Mouse (Mus musculus): ENCODE data around the gene Mindy2. TPM values are rescaled to one million over a fixed set of nuclear protein-coding genes. Genes with fewer than 3 reads are reported as not detected.
A peak's percentile ranks its signal among the peaks of the same experiment; 100 is the strongest.

The Mindy2 gene
- polyA plus RNA-seq, 1 experiment from 2014 or later, result 8.2 TPM

DNA sequence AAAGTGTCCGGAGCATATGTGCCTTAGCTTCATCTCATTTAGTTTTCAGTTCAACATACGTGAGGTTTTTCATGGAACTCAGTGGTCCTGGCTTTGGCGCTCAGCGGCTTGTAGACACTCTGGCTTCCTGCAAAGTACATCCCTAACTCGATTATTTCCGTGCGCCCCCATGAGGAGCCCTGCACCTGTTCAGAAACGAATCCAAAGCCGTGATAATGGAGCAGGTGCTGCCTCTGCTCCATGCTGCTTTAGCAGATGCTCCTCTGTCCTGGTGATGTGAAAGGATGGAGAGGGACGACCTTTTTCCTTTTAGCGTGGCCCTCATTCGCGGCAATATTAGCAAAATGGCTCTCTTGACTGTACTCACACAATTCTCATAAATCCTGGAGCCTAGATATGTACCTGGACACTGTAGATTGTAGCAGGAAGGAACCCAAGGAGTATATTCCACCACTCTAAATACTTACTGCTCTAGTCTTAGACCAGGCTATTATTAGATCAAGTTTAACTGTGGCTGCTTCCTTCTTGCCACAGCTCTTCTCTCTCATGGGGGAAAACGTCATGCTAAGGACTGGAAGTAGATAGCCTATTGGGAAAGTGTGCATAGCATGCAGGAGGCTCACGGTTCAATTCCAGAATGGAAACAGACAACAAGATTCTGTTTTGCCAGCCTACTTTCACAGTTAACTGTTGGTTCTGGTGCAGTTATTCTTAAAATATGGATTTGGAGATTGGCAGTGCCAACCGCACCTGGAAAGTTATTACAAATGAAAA is 8.6 kb upstream of the Mindy2 start:
- Histone ChIP-seq H3K4me2 (ENCODE audit: low read depth, low read length) (no peak overlapping the region), H3K4me1 (ENCODE audit: insufficient read depth) (peaks cover 5% of the 10 kb centered on the region), H3K36me3 (replicated peaks; ENCODE audit: insufficient read depth, low read length) (0 out of 2 replicates have a peak, but pooled peaks cover 2% of the 10 kb centered on the region), H3K27me3 (ENCODE audit: insufficient read depth, low read length) (no peaks in the 10 kb centered on the region), H3K27ac (ENCODE audit: low read depth) (no peak overlapping the region), H3K9me3 (ENCODE audit: low read length) (peaks cover 3% of the 10 kb centered on the region; the same call in 1 of the 2 replicates), H3K4me3 (ENCODE audit: low read depth, low read length) (no peak overlapping the region), H3K9ac (replicated peaks) (no peak overlapping the region)
- no peak for ATAC-seq
- 68% methylated on average over 16 of the region's 16 CpGs for WGBS (ENCODE audit: insufficient replicate concordance)
- DNase-seq, result no peak
- no peak for TF ChIP-seq CTCF (IDR thresholded peaks at IDR 0.05; ENCODE audit: low read depth)
- TF ChIP-seq EP300 (IDR thresholded peaks at IDR 0.05; ENCODE audit: low read depth), result no peak

GRCm38 (mm10) chr9:70664847-70665246 is 7.9 kb upstream of the Mindy2 start:
- WGBS (ENCODE audit: insufficient replicate concordance), result 83% methylated on average over 4 of the region's 4 CpGs
- H3K9ac ChIP-seq (replicated peaks), result no peak overlapping the region
- H3K27me3 ChIP-seq (ENCODE audit: insufficient read depth, low read length), result no peaks in the 10 kb centered on the region
- no peak for ATAC-seq
- no peak overlapping the region for H3K4me2 ChIP-seq (ENCODE audit: low read depth, low read length)
- H3K9me3 ChIP-seq (ENCODE audit: low read length), result peaks cover 3% of the 10 kb centered on the region; the same call in 1 of the 2 replicates
- no peak for TF ChIP-seq EP300 (IDR thresholded peaks at IDR 0.05; ENCODE audit: low read depth)
- DNase-seq, result no peak
- H3K27ac ChIP-seq (ENCODE audit: low read depth), result no peak overlapping the region
- H3K4me1 ChIP-seq (ENCODE audit: insufficient read depth), result peaks cover 2% of the 10 kb centered on the region
- 0 out of 2 replicates have a peak, but pooled peaks cover 2% of the 10 kb centered on the region for H3K36me3 ChIP-seq (replicated peaks; ENCODE audit: insufficient read depth, low read length)
- no peak overlapping the region for H3K4me3 ChIP-seq (ENCODE audit: low read depth, low read length)

DNA sequence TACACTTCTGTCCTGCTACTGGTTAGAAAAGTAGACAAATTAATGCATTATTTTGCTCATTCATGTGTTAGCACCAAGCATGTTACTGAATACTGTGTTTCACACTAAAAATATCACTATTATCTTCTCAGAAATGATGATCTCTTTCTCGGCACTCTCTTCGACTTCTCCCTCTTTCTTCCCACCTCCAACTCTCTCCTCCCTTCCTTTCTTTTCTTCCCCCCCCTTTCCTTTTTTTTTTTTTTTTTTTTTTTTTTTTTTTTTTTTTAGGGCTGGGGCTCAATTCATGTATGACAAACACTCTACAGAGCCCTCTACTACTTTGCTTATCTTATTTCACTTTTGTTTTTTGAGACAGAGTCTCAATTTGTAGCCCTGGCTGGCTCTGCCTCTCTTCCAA is 1.3 kb upstream of the Mindy2 start:
- ATAC-seq, result no peak
- no peak for DNase-seq
- Histone ChIP-seq H3K27me3 (ENCODE audit: insufficient read depth, low read length) (no peaks in the 10 kb centered on the region), H3K4me2 (ENCODE audit: low read depth, low read length) (peak overlapping the region; percentile 90), H3K27ac (ENCODE audit: low read depth) (peak overlapping the region; percentile 60; the same call in 1 of the 2 replicates), H3K9ac (replicated peaks) (peak overlapping the region; percentile 100), H3K4me1 (ENCODE audit: insufficient read depth) (peaks cover 19% of the 10 kb centered on the region), H3K9me3 (ENCODE audit: low read length) (no peaks in the 10 kb centered on the region), H3K36me3 (replicated peaks; ENCODE audit: insufficient read depth, low read length) (no peaks in the 10 kb centered on the region; the same call in 1 of the 2 replicates), H3K4me3 (ENCODE audit: low read depth, low read length) (peak overlapping the region; percentile 99)
- TF ChIP-seq EP300 (IDR thresholded peaks at IDR 0.05; ENCODE audit: low read depth), result no peak
- no peak for TF ChIP-seq CTCF (IDR thresholded peaks at IDR 0.05; ENCODE audit: low read depth)
- 57% methylated on average over 2 of the region's 2 CpGs for WGBS (ENCODE audit: insufficient replicate concordance)

- H3K27me3 ChIP-seq (ENCODE audit: insufficient read depth, low read length), result no peaks in the 10 kb centered on the region
- peak within 1 kb of the TSS; percentile 99 for H3K4me3 ChIP-seq (ENCODE audit: low read depth, low read length)
- TF ChIP-seq CTCF (IDR thresholded peaks at IDR 0.05; ENCODE audit: low read depth) (no peak), EP300 (IDR thresholded peaks at IDR 0.05; ENCODE audit: low read depth) (no peak)
- ATAC-seq (peak; percentile 47), DNase-seq (peak; percentile 76)
- H3K4me2 ChIP-seq (ENCODE audit: low read depth, low read length), result peak within 1 kb of the TSS; percentile 90
- peaks cover 29% of the 10 kb centered on the region for H3K4me1 ChIP-seq (ENCODE audit: insufficient read depth)
- H3K9ac ChIP-seq (replicated peaks), result peak within 1 kb of the TSS; percentile 100
- H3K36me3 ChIP-seq (replicated peaks; ENCODE audit: insufficient read depth, low read length), result peaks cover 7% of the 10 kb centered on the region; the same call in 1 of the 2 replicates
- 0% methylated on average over 21 of the region's 72 CpGs for WGBS (ENCODE audit: insufficient replicate concordance)
- H3K27ac ChIP-seq (ENCODE audit: low read depth), result peak within 1 kb of the TSS; percentile 100
- no peaks in the 10 kb centered on the region for H3K9me3 ChIP-seq (ENCODE audit: low read length)
Observed at GRCm38 (mm10) chr9:70656130-70657007, 605 bp downstream of the Mindy2 start, which contains the start of gene Gm10642. Gene Gm10642, plus strand, starts transcription at chr9:70656251.

DNA sequence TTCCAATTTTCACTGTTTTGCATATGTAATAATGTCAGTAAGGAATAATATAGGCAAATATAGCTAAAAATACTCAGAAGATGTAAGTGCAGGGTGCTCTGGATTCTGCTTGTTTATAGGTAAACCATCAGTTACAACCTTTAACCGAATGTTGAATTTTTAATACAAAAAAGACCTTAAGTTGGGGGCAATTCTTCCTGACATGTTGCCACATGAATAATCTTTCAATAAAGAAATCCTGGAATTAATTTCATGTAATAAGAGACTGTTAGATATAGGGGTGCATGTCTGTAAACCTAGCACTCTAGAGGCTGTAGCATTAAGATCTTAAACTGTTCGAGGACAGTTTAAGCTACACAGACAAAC is 1.2 kb downstream of the Mindy2 start:
- peak overlapping the region; percentile 90 for H3K4me2 ChIP-seq (ENCODE audit: low read depth, low read length)

DNA sequence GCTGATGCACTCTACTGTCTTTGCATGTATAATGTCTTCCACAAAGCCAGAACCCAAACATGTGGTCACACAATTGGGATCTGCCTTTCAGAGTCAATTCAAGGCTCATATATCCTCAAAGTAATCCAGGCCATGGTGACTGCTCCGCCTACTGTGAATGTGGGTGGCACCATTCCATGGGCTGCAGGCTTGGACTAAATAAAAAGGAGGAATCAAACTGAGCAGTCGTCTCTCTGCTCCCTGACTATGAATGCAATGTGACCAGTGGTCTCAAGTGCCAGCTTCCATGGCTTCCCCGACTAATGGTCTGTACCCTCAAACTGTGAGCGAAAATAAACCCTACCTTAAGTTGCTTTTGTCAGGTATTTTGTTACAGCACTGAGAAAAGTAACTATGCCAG is 2.5 kb downstream of the Mindy2 start:
- peak overlapping the region; percentile 90 for H3K4me2 ChIP-seq (ENCODE audit: low read depth, low read length)
- H3K4me1 ChIP-seq (ENCODE audit: insufficient read depth), result peaks cover 31% of the 10 kb centered on the region
- no peaks in the 10 kb centered on the region for H3K9me3 ChIP-seq (ENCODE audit: low read length)
- WGBS (ENCODE audit: insufficient replicate concordance), result 74% methylated on average over 4 of the region's 4 CpGs
- peaks cover 13% of the 10 kb centered on the region for H3K36me3 ChIP-seq (replicated peaks; ENCODE audit: insufficient read depth, low read length)
- DNase-seq (peak; percentile 21), ATAC-seq (no peak)
- peak overlapping the region; percentile 46 for H3K9ac ChIP-seq (replicated peaks)
- H3K27ac ChIP-seq (ENCODE audit: low read depth), result peak overlapping the region; percentile 77
- peak overlapping the region; percentile 99 for H3K4me3 ChIP-seq (ENCODE audit: low read depth, low read length)
- H3K27me3 ChIP-seq (ENCODE audit: insufficient read depth, low read length), result no peaks in the 10 kb centered on the region
- TF ChIP-seq CTCF (IDR thresholded peaks at IDR 0.05; ENCODE audit: low read depth) (no peak), EP300 (IDR thresholded peaks at IDR 0.05; ENCODE audit: low read depth) (no peak)

More for the DNA sequence above, 1.2 kb downstream of the Mindy2 start:
- Histone ChIP-seq H3K36me3 (replicated peaks; ENCODE audit: insufficient read depth, low read length) (peaks cover 7% of the 10 kb centered on the region; the same call in 1 of the 2 replicates), H3K27ac (ENCODE audit: low read depth) (peak overlapping the region; percentile 100), H3K27me3 (ENCODE audit: insufficient read depth, low read length) (no peaks in the 10 kb centered on the region), H3K4me3 (ENCODE audit: low read depth, low read length) (peak overlapping the region; percentile 99), H3K4me1 (ENCODE audit: insufficient read depth) (peaks cover 29% of the 10 kb centered on the region), H3K9ac (replicated peaks) (peak overlapping the region; percentile 100), H3K9me3 (ENCODE audit: low read length) (no peaks in the 10 kb centered on the region)
- ATAC-seq, result no peak
- no peak for DNase-seq
- WGBS (ENCODE audit: insufficient replicate concordance), result 32% methylated on average over 2 of the region's 2 CpGs
- TF ChIP-seq CTCF (IDR thresholded peaks at IDR 0.05; ENCODE audit: low read depth) (no peak), EP300 (IDR thresholded peaks at IDR 0.05; ENCODE audit: low read depth) (no peak)

All from liver, postnatal 0 days (tissue).